Mouse (Mus musculus) midbrain, embryonic 11.5 days (tissue): ENCODE data around the gene Tsc22d2. TPM values are rescaled to one million over a fixed set of nuclear protein-coding genes. Genes with fewer than 3 reads are reported as not detected.

ENCODE experiments used
- ATAC-seq: fragments of 200-750 bp; cut with Nextera tagmentation; 2 replicates; pipeline ENCODE4 v1.8.0; 2017; ENCODE audit warnings: moderate TSS enrichment, moderate library complexity; ENCODE audit not compliant: low FRiP score
- DNase-seq: peaks from one replicate; pipeline ENCODE4 v3.0.0; 2015; ENCODE audit warnings: low spot score; ENCODE audit errors: missing footprints
- H3K27ac ChIP-seq: fragments of 300-500 bp; sonication (generic); 2 replicates; pipeline ENCODE4 v1.5.1; 2014; ENCODE audit warnings: low read depth, low read length
- H3K27me3 ChIP-seq: fragments of 300-500 bp; sonication (generic); 2 replicates; pipeline ENCODE4 v1.6.1; 2014; ENCODE audit warnings: mild to moderate bottlenecking, low read length, moderate library complexity, mixed read lengths; ENCODE audit not compliant: control insufficient read depth, insufficient read depth
- H3K36me3 ChIP-seq: fragments of 300-500 bp; sonication (generic); 2 replicates; pipeline ENCODE4 v1.6.1; 2014; ENCODE audit warnings: mild to moderate bottlenecking, low read length, moderate library complexity, mixed read lengths; ENCODE audit not compliant: control insufficient read depth, insufficient read depth
- H3K4me1 ChIP-seq: fragments of 300-500 bp; sonication (generic); 2 replicates; pipeline ENCODE4 v1.6.1; 2014; ENCODE audit warnings: low read length; ENCODE audit not compliant: control insufficient read depth, insufficient read depth
- H3K4me2 ChIP-seq: fragments of 300-500 bp; sonication (generic); 2 replicates; pipeline ENCODE4 v1.6.1; 2014; ENCODE audit warnings: mild to moderate bottlenecking, moderate library complexity
- H3K4me3 ChIP-seq: fragments of 300-500 bp; sonication (generic); 2 replicates; pipeline ENCODE4 v1.5.1; 2014; ENCODE audit warnings: low read depth, low read length
- H3K9ac ChIP-seq: fragments of 300-500 bp; sonication (generic); 2 replicates; pipeline ENCODE4 v1.6.1; 2014; ENCODE audit warnings: low read length
- H3K9me3 ChIP-seq: fragments of 300-500 bp; sonication (generic); 2 replicates; pipeline ENCODE4 v1.6.1; 2016; ENCODE audit warnings: low read length; ENCODE audit not compliant: control insufficient read depth
- WGBS: fragments of 180-500 bp; shearing (Covaris S2); extraction: QIAGEN DNeasy Blood & Tissue Kit; methylation state at CpG from one replicate; pipeline ENCODE4 v1.1.7; 2014; 5-methylcytosine and 5-hydroxymethylcytosine counted together
- polyA plus RNA-seq: library from polyadenylated mRNA; unstranded; fragments of >200 nt; fragmentation: Nextera tagmentation; extraction: Ambion mirVana; gene quantifications from 2 replicates; pipeline ENCODE4 v1.2.1, GENCODE M21; 2014

Tsc22d2 gene
- 11.6 and 12.7 TPM in 2 replicates for polyA plus RNA-seq

GRCm38 (mm10) chr3:58414234-58414938, at the start of gene Tsc22d2:
Gene Tsc22d2 (plus strand): TSS chr3:58414715.
- H3K27ac ChIP-seq: peak within 1 kb of the TSS; percentile 96
- peak within 1 kb of the TSS; percentile 70 for H3K9ac ChIP-seq
- peak within 1 kb of the TSS; percentile 96 for H3K4me3 ChIP-seq
- no peaks in the 10 kb centered on the region for H3K9me3 ChIP-seq
- peak within 1 kb of the TSS; percentile 95 for H3K4me2 ChIP-seq
- peak; percentile 78 for ATAC-seq
- DNase-seq: peak; percentile 100
- WGBS: under 1% methylated on average over 52 of the region's 52 CpGs
- H3K27me3 ChIP-seq: no peaks in the 10 kb centered on the region
- H3K36me3 ChIP-seq: no peaks in the 10 kb centered on the region
- peaks cover 10% of the 10 kb centered on the region for H3K4me1 ChIP-seq

GRCm38 (mm10) chr3:58366756-58367155, 47.8 kb upstream of the Tsc22d2 start:
- Histone ChIP-seq H3K4me3 (no peak overlapping the region), H3K4me1 (no peaks in the 10 kb centered on the region), H3K9ac (no peak overlapping the region), H3K27me3 (no peaks in the 10 kb centered on the region), H3K27ac (no peak overlapping the region), H3K9me3 (no peaks in the 10 kb centered on the region), H3K36me3 (no peaks in the 10 kb centered on the region), H3K4me2 (no peak overlapping the region)
- DNase-seq: no peak
- 78% methylated on average over 3 of the region's 3 CpGs for WGBS
- no peak for ATAC-seq

GRCm38 (mm10) chr3:58370811-58371210, 43.7 kb upstream of the Tsc22d2 start:
- ATAC-seq: no peak
- 85% methylated on average over 2 of the region's 2 CpGs for WGBS
- H3K4me2 ChIP-seq: no peak overlapping the region

GRCm38 (mm10) chr3:58372066-58372904, 42.2 kb upstream of the Tsc22d2 start:
- H3K4me2 ChIP-seq: peak overlapping the region; percentile 36
- H3K9ac ChIP-seq: peak overlapping the region; percentile 27
- H3K27me3 ChIP-seq: no peaks in the 10 kb centered on the region
- peaks cover 7% of the 10 kb centered on the region for H3K4me1 ChIP-seq
- WGBS: 9% methylated on average over 9 of the region's 9 CpGs
- H3K36me3 ChIP-seq: no peaks in the 10 kb centered on the region
- H3K9me3 ChIP-seq: no peaks in the 10 kb centered on the region
- ATAC-seq: peak; percentile 91
- H3K27ac ChIP-seq: no peak overlapping the region
- peak; percentile 92 for DNase-seq
- peak overlapping the region; percentile 10; the same call in 1 of the 2 replicates for H3K4me3 ChIP-seq

More at GRCm38 (mm10) chr3:58370811-58371210, 43.7 kb upstream of the Tsc22d2 start:
- no peaks in the 10 kb centered on the region for H3K9me3 ChIP-seq
- H3K27ac ChIP-seq: no peak overlapping the region
- no peak overlapping the region for H3K9ac ChIP-seq
- H3K27me3 ChIP-seq: no peaks in the 10 kb centered on the region
- no peak overlapping the region for H3K4me3 ChIP-seq
- peaks cover 7% of the 10 kb centered on the region for H3K4me1 ChIP-seq
- H3K36me3 ChIP-seq: no peaks in the 10 kb centered on the region
- no peak for DNase-seq

GRCm38 (mm10) chr3:58372905-58373208, 41.7 kb upstream of the Tsc22d2 start:
- Histone ChIP-seq H3K4me1 (peaks cover 7% of the 10 kb centered on the region), H3K4me2 (peak overlapping the region; percentile 36), H3K27ac (no peak overlapping the region), H3K9ac (no peak overlapping the region; the same call in 1 of the 2 replicates), H3K27me3 (no peaks in the 10 kb centered on the region), H3K36me3 (no peaks in the 10 kb centered on the region), H3K4me3 (peak overlapping the region; percentile 10; the same call in 1 of the 2 replicates), H3K9me3 (no peaks in the 10 kb centered on the region)
- ATAC-seq (peak; percentile 52; the same call in 1 of the 2 replicates), DNase-seq (no peak)
- WGBS: 9% methylated on average over 5 of the region's 5 CpGs

- Histone ChIP-seq H3K27ac (no peak overlapping the region), H3K36me3 (no peaks in the 10 kb centered on the region), H3K4me3 (no peak overlapping the region), H3K4me2 (no peak overlapping the region), H3K4me1 (peaks cover 7% of the 10 kb centered on the region), H3K9ac (no peak overlapping the region), H3K9me3 (no peaks in the 10 kb centered on the region), H3K27me3 (no peaks in the 10 kb centered on the region)
- 95% methylated on average over 5 of the region's 5 CpGs for WGBS
- DNase-seq: no peak
- no peak for ATAC-seq
Measured at GRCm38 (mm10) chr3:58374281-58374680, 40.2 kb upstream of the Tsc22d2 start.

GRCm38 (mm10) chr3:58376713-58377112, 37.8 kb upstream of the Tsc22d2 start:
- DNase-seq: no peak
- Histone ChIP-seq H3K36me3 (no peaks in the 10 kb centered on the region), H3K9me3 (no peaks in the 10 kb centered on the region), H3K27me3 (no peaks in the 10 kb centered on the region), H3K4me1 (peaks cover 7% of the 10 kb centered on the region), H3K9ac (no peak overlapping the region), H3K4me2 (no peak overlapping the region), H3K4me3 (no peak overlapping the region), H3K27ac (no peak overlapping the region)
- ATAC-seq: no peak
- WGBS: 82% methylated on average over 3 of the region's 3 CpGs

- no peak for DNase-seq
- H3K9me3 ChIP-seq: no peaks in the 10 kb centered on the region
- no peak overlapping the region for H3K9ac ChIP-seq
- H3K27me3 ChIP-seq: no peaks in the 10 kb centered on the region
- no peak overlapping the region for H3K27ac ChIP-seq
- no peaks in the 10 kb centered on the region; the same call in 1 of the 2 replicates for H3K4me1 ChIP-seq
- no peak for ATAC-seq
- WGBS: 58% methylated on average over 5 of the region's 5 CpGs
- no peak overlapping the region for H3K4me3 ChIP-seq
- no peak overlapping the region for H3K4me2 ChIP-seq
- H3K36me3 ChIP-seq: no peaks in the 10 kb centered on the region
Measured at GRCm38 (mm10) chr3:58377589-58378134, 36.9 kb upstream of the Tsc22d2 start.

GRCm38 (mm10) chr3:58382676-58383075, 31.8 kb upstream of the Tsc22d2 start:
- ATAC-seq (no peak), DNase-seq (no peak)
- Histone ChIP-seq H3K36me3 (no peaks in the 10 kb centered on the region), H3K9me3 (no peaks in the 10 kb centered on the region), H3K4me2 (no peak overlapping the region), H3K9ac (no peak overlapping the region), H3K4me1 (no peaks in the 10 kb centered on the region), H3K4me3 (no peak overlapping the region), H3K27ac (no peak overlapping the region), H3K27me3 (no peaks in the 10 kb centered on the region)
- 86% methylated on average over 1 of the region's 1 CpGs for WGBS
